Mouse (Mus musculus) layer of hippocampus, postnatal 14 days (tissue): ENCODE measurements at regions not wholly inside any gene's neighbourhood (a gene's known extent, or its start where the extent isn't known, plus 50 kb on each side); places are given as distances from the start of the nearest gene placed in this dataset.

ENCODE experiments used
- DNase-seq, 2 experiments: peaks; one replicate each; pipeline ENCODE4 v3.0.0; 2021 to 2022; ENCODE audit warnings: low spot score in 2 of 2, mixed read lengths in 1 of 2

- DNase-seq = peak in 1 of 2 experiments; percentile 5
Measured at GRCm38 (mm10) chr14:118318524-118318923, 51.8 kb downstream of the Gm9376 start.

DNA sequence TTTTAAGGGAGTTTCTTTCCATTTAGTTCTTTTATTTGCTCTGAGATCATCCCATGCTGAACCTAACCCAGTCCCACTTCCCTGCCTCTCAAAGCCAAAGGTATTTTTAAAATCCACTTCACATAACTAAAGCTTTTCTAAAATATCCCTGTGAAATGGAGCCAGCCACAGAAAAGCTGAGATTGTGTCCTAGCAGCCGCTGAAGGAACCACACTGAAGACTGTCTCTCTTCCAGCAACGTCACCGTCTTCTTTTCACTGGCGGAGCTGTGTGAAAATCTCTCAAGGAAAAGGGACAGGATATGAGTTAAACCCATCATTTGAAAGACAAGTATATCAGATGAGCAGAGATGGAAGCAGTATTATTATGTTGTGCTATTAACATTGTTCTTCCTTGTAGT lies 53.3 kb downstream of the Gm9376 start:
- no peak for DNase-seq

DNA sequence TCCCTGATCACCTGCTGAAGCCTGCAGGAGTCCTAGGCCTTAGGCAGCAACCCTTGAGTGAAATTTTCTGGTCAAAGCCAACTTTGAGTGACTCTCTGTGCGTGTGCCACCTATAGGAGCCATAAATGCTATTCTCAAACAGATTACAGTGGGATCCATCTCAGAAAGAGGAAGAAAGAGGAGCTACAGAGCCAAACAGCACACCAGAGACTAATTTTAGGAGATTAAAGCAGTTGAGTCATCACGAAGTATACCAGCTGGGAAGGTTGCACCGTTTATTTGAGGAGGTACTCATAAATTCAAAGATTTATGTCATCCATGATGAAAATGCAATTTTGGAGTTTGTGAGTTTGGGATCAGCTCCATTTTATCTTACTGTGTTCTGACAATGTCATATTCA lies 54.3 kb downstream of the Gm9376 start:
- no peak for DNase-seq

DNA sequence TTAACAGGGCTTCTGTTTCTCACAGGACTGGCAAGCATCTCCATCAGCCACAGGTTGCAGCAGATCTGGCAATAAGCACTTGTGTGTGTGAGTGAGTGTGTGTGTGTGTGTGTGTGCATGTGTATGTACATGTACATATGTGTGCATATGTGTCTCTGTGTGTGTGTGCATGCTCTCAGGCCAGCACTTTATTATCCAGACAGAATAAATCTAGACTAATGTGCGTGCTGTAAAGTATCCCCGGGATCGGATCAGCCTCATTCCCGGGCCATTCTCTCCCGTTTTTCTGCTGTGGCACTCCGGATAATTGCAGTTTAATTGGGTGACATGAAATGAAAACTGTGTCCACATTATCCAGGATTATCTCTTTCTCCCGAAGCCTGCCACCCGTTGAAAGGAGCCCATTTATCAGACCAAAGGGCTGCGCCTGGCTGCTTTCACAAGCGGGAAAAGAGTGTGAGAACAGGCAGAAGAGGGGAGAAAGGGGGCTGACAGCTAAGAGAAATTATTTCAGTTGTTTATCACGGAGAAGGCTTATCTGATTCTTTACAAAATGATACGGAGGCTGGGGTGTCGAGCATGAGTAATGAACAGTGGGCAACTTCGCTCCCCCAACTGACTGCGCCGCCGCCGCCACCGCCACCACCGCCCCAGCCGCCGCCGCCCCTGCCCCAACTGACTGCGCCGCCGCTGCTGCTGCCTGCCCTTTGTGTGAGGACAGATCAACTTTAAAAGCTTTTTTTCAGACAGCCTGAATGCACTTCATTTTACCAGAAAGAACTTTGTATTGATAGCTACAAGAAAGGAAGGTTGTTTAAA lies 55.5 kb downstream of the Gm9376 start:
- no peak for DNase-seq

- no peak for DNase-seq
Measured at GRCm38 (mm10) chr14:118322865-118323264, 56.1 kb downstream of the Gm9376 start.

DNA sequence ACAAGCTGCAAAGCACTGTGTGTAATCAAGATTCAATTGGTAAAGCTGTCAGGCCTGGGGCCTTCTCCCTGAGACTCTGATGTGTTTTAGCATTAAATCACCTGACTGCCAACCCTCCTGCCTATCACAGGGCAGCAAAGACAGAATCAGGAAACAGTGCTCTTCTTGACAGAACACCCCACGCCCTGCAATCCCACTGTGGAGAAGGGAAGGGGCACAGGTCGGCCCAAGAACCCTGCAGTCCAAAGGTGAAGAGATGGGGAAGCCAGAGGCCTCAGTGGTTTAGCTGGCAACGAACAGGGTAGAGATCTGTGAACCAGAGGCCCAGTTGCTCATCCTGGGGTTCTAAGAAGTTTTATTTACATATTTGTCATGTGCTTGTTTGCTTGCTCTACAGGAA lies 71.3 kb downstream of the Gm9376 start:
- no peak for DNase-seq

- DNase-seq = no peak
Measured at GRCm38 (mm10) chr14:118362931-118363330, 96.2 kb downstream of the Gm9376 start.

- DNase-seq = no peak
Measured at GRCm38 (mm10) chr14:118363391-118363821, 96.6 kb downstream of the Gm9376 start.

- DNase-seq = no peak
Measured at GRCm38 (mm10) chr14:118366522-118366921, 99.8 kb downstream of the Gm9376 start.

DNA sequence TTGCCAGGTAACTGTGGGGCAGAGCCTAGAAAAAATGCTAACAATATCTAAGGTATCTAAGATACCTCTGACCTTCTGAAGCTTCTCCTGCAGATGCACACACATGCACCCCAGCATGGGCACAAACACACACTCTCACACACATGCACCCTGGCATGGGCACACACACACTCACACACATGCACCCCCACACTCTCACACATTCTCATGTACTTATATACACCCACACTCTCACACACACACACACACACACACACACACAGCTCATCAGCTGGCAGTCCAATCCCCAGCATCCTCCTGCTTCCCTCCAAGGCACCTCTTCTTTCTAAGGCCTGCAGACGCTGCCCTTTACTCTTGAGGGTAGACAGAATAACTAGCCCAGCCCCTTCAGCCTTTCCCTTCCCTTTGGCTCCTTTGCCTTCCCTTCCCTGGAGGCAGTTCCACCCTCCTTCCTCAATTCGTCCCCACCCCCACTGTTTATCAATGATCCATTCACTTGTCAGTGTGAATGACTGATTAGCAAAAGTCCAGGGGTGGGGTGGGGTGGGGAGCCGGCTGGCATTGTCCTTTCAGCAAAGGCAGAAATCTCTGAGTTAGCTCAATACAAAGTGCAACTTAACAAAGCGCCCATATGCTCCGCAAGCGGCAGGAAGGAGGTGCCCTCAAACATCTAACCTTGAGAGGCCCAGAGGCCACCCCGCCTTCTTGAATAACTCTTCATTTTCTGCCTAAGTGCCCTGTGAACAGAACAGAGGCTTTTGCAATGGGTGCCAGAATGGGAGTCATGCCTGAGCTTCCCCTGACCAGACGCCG lies 102.1 kb downstream of the Gm9376 start:
- no peak for DNase-seq

- no peak for DNase-seq
Measured at GRCm38 (mm10) chr14:118371336-118371735, 104.6 kb downstream of the Gm9376 start.

DNA sequence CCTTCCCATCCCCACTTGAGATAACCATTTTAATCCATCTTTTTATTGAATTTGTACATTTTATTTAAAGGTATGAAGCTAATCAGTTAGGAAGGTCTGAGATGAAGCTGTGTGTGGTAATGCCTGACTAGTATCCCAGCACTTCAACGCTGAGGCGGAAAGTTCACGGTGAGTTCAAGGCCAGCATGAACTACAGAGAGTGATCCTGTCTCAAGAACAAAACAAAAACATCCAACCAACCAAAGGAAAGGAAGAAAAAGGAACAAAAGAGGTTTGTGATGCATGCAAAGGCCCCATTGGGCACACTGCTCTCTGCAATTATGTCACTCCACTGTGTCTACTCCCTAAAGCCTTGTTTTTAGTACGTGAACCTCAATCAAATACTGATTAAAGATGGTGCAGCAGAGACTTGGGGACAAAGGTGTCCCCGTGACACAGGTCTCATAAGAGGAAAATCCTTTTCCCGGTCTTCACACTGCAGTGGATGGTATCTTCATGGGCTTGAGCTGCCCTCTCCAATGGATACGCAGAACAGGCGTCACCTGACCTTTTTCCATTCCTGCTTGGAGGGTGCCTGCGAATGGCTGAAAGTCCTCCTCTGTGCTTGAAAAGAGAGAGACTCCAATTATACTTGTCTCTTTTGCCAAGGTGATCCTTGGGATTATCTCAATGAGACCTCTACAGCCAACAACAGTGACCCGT lies 108.2 kb downstream of the Gm9376 start:
- no peak for DNase-seq

DNA sequence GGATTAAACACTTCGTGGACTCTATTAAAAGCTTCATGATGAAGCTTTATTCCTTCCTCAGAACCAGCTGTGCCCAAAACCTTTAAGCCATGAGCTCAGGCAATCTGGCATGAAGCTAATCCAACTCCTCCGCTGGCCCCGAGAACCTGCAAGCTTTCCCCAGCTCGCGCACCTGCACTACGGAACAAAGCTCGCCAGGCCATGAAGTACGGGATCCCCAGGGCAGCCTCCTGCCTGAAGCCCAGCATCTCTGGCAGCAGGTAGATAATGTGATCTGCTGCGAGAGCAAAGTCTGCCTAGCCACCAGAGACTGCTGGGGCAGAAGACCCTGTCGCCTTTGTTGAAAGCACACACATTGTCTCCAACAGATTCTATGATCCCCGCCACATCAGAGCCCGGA lies 108.9 kb downstream of the Gm9376 start:
- DNase-seq = no peak

DNA sequence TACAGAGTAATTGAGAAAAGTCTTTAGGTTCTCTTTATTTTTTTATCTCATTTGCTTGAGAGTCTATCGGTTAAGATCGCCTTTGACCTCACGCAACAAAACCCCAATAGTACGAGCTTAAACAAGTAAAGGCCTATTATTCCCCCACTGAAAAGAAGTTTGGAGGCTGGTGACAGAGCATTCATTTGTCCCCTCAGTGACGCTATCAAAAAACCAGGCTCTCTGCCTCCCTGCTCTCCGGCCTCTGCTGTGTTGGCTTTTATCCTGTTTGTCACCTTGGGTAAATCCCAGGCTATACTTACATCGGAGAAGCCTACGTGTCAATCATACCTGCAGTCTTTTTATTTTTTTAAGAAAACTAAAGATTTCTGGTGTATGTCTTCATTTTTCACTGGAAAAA lies 112.9 kb downstream of the Gm9376 start:
- no peak for DNase-seq

DNA sequence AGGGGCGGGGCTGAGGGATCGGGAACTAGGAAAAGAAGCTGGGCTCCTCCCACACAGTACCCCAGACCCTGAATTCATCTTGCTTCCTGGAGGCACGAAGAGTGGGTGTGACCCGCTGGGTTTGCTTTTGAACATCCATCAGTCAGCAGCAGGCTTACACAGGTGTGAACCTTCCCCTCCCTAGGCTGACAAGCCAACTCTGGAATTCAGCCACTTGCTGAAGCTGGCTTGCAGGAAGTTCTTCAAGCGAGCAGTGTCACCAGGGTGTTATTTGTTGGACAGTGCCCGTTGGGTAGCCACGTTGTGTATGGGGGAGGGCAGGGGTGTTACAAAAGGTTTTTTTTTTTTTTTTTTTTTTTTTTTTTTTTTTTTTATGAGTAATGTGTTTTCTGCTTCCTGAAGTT lies 118.8 kb downstream of the Gm9376 start:
- no peak for DNase-seq

GRCm38 (mm10) chr14:118388061-118388460 lies 121.3 kb downstream of the Gm9376 start:
- DNase-seq = peak in 1 of 2 experiments; percentile 8

GRCm38 (mm10) chr14:118390790-118391189 lies 124.0 kb downstream of the Gm9376 start:
- no peak for DNase-seq

DNA sequence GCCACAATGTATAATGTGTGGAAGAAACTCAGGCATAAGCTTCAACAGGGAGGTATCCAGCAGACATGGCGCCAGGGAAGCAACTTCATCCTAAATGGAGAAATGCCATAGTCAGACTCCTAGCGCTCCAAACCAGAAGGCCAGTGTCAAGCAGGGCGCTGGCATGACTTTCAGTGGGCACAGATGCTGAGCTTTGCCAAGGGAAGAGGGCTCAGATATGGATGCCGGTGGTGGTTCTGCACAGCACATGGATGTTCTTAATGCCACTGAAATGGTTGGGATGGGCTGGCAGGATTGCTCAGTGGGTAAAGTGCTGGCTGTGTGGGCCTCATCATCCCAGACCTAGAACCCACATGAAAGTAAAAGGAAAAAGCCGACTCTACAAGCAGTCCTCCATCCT lies 124.8 kb downstream of the Gm9376 start:
- no peak for DNase-seq

- no peak for DNase-seq
Measured at GRCm38 (mm10) chr14:118393676-118394075, 126.9 kb downstream of the Gm9376 start.

DNA sequence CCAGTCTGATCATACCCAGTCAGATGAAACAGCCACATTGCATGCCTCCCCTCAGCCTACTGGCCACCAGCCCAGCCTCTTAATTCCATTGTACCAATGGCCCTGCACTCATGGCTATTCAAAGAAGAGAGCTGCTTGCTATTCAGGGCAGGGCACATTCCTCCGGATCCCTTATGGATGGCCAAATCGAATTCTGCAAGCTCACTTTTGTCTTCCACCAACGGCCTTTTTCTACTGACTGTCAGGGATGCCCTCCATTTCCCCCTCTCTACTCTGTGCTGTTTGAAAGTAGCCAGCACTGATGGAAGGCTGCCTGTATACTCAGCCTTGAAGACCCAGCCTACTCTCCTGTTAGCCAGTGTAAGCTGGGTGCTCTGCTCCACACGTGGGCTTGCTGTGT lies 147.5 kb downstream of the Gm9376 start:
- no peak for DNase-seq

DNA sequence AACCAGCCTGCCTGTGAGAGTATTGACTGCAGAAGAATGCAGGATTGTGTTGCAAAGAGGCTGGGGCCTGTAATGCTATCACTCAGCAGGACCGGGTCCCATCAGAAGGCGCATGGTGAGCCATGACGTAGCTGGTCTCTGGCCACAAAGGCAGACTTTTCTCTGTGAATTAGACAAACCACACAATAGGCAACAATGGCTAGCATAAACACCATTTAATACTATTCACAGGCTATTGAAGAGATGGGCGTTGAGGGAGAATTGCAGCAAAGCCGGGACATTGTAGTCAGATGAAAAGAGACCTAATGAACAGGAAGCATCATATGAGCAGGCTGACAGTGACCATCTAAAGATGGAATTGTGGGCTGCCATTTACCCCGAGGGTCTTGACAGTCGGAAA lies 149.4 kb downstream of the Gm9376 start:
- no peak for DNase-seq
